Mouse (Mus musculus) embryonic facial prominence, embryonic 15.5 days (tissue): Measurements from ENCODE around the gene Gm20388. TPM values are rescaled to one million over a fixed set of nuclear protein-coding genes. Genes with fewer than 3 reads are reported as not detected.
A peak's percentile ranks its signal among the peaks of the same experiment; 100 is the strongest.

ENCODE experiments used
- ATAC-seq: fragments of 200-750 bp; cut with Nextera tagmentation; 2 replicates; pipeline ENCODE4 v1.8.0; 2017; ENCODE audit warnings: low read depth, moderate TSS enrichment; ENCODE audit not compliant: insufficient number of reproducible peaks, low FRiP score, low TSS enrichment
- H3K27ac ChIP-seq: fragments of 300-500 bp; sonication (generic); replicated peaks from 2 replicates; pipeline ENCODE4 v1.5.1; 2015; ENCODE audit warnings: mild to moderate bottlenecking, inconsistent platforms
- H3K27me3 ChIP-seq: fragments of 300-500 bp; sonication (generic); 2 replicates; pipeline ENCODE4 v1.6.1; 2015; ENCODE audit warnings: inconsistent platforms
- H3K36me3 ChIP-seq: fragments of 300-500 bp; sonication (generic); 2 replicates; pipeline ENCODE4 v1.6.1; 2015; ENCODE audit warnings: mild to moderate bottlenecking, inconsistent platforms
- H3K4me1 ChIP-seq: fragments of 300-500 bp; sonication (generic); 2 replicates; pipeline ENCODE4 v1.6.1; 2015; ENCODE audit warnings: inconsistent platforms
- H3K4me2 ChIP-seq: fragments of 300-500 bp; sonication (generic); replicated peaks from 2 replicates; pipeline ENCODE4 v1.6.1; 2015; ENCODE audit warnings: mild to moderate bottlenecking, inconsistent platforms
- H3K4me3 ChIP-seq: fragments of 300-500 bp; sonication (generic); replicated peaks from 2 replicates; pipeline ENCODE4 v1.5.1; 2015; ENCODE audit warnings: mild to moderate bottlenecking, inconsistent platforms
- H3K9ac ChIP-seq: fragments of 300-500 bp; sonication (generic); 2 replicates; pipeline ENCODE4 v1.6.1; 2015; ENCODE audit warnings: inconsistent platforms
- H3K9me3 ChIP-seq: fragments of 300-500 bp; sonication (generic); replicated peaks from 2 replicates; pipeline ENCODE4 v1.6.1; 2016; ENCODE audit warnings: inconsistent platforms
- WGBS: fragments of 180-500 bp; shearing (Covaris S2); methylation state at CpG from one replicate; pipeline ENCODE4 v1.1.7; 2015; 5-methylcytosine and 5-hydroxymethylcytosine counted together
- polyA plus RNA-seq: library from polyadenylated mRNA; unstranded; fragments of >200 nt; fragmentation: Nextera tagmentation; extraction: Ambion mirVana; gene quantifications from 2 replicates; pipeline ENCODE4 v1.2.1, GENCODE M21; 2015

The Gm20388 gene
- polyA plus RNA-seq, 1 experiment from 2014 or later, result 8.0 TPM

- Histone ChIP-seq H3K27ac (no peak overlapping the region), H3K36me3 (no peaks in the 10 kb centered on the region), H3K4me2 (no peak overlapping the region), H3K9ac (no peak overlapping the region), H3K27me3 (no peaks in the 10 kb centered on the region), H3K4me3 (no peak overlapping the region), H3K4me1 (peaks cover 17% of the 10 kb centered on the region), H3K9me3 (no peaks in the 10 kb centered on the region)
- 55% methylated on average over 9 of the region's 9 CpGs for WGBS
- ATAC-seq, result no peak
These were observed 1946.7 kb downstream of the Gm20388 start for GRCm38 (mm10) chr8:121857331-121857730.

DNA sequence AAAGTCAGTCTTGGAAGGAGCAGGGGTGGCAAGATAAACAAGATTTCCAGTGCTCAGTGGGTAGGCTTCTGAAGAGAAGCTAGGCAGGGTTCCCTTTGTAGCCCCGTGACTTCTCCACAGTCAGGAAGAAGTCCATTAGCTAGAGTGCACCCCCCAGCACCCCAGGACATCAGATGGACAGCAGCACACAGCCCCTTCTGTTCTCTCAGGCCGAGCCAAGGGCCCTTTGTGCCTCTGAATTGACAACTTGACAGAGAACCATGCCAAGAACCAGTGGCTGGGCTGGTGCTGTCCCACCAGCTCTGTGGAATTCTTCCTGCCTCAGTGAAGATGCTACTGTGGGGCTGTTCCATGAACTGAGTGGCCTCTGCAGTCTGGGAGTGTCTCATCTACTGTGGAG lies 1947.1 kb downstream of the Gm20388 start:
- Histone ChIP-seq H3K36me3 (no peaks in the 10 kb centered on the region), H3K9ac (no peak overlapping the region), H3K27me3 (no peaks in the 10 kb centered on the region), H3K4me3 (no peak overlapping the region), H3K4me1 (peaks cover 18% of the 10 kb centered on the region), H3K4me2 (no peak overlapping the region), H3K27ac (no peak overlapping the region), H3K9me3 (no peaks in the 10 kb centered on the region)
- 38% methylated on average over 2 of the region's 2 CpGs for WGBS
- no peak for ATAC-seq

DNA sequence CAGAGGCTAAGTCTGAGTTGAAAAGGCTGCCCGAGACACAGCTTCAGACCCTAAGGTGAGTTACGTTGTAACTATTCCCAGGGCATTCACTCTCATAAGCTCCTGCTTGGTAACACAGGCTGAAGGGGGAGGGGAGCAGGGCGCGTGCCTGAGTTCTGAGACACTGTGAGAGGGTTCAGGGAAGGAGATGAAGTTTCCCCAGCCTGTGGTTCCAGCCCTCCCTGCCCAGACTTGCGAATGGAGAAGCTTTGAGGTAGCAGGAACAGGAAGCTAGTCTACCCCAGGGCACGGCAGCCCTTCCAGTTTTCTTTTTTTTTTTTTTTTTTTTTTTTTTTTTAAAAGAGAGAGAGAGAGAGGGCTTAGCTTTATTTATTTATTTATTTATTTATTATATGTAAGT lies 1950.6 kb downstream of the Gm20388 start:
- ATAC-seq, result no peak
- no peaks in the 10 kb centered on the region for H3K9me3 ChIP-seq
- no peaks in the 10 kb centered on the region for H3K27me3 ChIP-seq
- no peak overlapping the region for H3K9ac ChIP-seq
- no peak overlapping the region for H3K4me2 ChIP-seq
- WGBS, result 22% methylated on average over 6 of the region's 6 CpGs
- H3K4me3 ChIP-seq, result no peak overlapping the region
- H3K36me3 ChIP-seq, result no peaks in the 10 kb centered on the region
- H3K27ac ChIP-seq, result 0 out of 2 replicates have a peak overlapping the region, but pooled peaks have one; percentile 40
- peaks cover 14% of the 10 kb centered on the region for H3K4me1 ChIP-seq

DNA sequence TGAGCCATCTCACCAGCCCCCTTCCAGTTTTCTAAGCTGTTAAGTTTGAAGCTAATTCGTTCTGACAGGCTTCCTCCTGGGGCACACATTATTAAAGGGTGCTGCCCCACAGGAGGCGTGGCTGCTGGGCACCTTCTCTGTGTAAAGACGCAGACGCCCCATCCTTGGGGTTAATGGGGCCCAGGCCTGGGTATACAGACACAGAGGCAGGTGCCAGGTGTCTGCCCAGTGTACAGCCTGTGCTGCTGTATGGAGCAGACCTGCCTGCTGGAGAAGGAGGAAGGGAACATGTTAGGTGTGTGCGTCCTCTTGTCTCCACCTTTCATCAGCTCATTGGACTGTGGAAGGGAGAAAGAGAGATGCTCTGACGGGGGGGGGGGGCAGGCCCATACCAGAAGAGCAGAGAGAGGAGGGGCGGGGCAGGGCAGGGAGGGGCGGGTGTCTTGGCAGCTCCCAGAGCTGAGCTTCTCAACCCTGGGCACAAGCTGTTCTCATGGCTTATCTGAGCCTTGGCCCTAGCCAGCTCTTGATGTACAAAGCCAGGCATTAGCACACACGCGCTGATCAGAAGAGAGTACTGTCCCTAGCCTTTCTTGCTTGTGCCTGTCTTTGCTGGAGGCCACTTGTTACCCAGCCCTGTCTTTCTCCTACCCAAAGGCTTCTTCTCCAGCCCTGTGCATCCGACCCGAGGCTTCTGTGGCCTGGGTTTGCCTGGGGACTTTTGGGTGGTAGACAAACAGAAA lies 1951.3 kb downstream of the Gm20388 start:
- WGBS, result 53% methylated on average over 12 of the region's 12 CpGs
- Histone ChIP-seq H3K27me3 (no peaks in the 10 kb centered on the region), H3K27ac (peak overlapping the region; percentile 69), H3K36me3 (no peaks in the 10 kb centered on the region), H3K4me1 (peaks cover 14% of the 10 kb centered on the region), H3K9ac (no peak overlapping the region), H3K9me3 (no peaks in the 10 kb centered on the region), H3K4me2 (no peak overlapping the region), H3K4me3 (no peak overlapping the region)
- peak; percentile 59 for ATAC-seq

DNA sequence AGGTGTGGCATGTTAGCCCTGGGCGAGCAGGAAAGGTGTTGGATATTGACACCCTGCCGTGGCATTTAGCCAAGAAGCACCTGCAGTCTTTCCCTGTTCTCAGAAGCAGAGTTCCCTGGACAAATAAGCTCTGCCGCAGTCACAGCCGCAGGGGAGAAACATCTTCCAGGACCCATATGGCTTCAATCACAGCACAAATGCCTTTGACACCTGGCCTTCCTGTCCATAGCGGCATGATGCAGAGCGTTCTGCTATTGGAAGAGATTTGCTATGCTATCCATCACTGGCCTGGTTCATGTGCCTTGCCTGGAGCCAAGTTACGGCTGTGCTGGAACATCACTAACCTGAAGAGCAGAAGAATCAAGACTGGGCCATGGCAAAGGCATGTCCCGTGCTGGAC lies 1954.7 kb downstream of the Gm20388 start:
- H3K27ac ChIP-seq, result no peak overlapping the region
- H3K4me3 ChIP-seq, result no peak overlapping the region
- no peaks in the 10 kb centered on the region for H3K9me3 ChIP-seq
- 45% methylated on average over 8 of the region's 8 CpGs for WGBS
- no peaks in the 10 kb centered on the region for H3K36me3 ChIP-seq
- H3K4me2 ChIP-seq, result no peak overlapping the region
- H3K27me3 ChIP-seq, result no peaks in the 10 kb centered on the region
- H3K9ac ChIP-seq, result no peak overlapping the region
- H3K4me1 ChIP-seq, result peaks cover 7% of the 10 kb centered on the region; the same call in 1 of the 2 replicates
- ATAC-seq, result no peak

DNA sequence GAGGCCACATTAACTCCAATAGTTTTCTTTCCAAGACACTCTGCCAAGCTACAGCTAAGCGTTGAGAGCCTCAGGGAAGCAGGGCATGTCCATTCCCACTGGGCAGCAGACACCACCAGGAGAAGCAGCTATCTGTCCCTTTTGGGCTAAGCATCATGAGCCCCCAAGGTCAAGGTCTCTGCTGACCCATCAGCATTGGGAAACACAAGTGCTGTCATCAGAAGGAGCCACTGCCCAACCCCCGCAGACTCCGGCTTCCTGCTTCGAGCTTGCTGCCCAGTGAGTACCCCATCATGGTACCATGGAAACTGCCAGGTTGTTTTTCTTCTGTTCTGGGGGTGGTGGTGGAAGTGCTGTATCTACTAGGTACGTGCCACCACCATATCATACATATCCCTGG lies 1957.6 kb downstream of the Gm20388 start:
- Histone ChIP-seq H3K9ac (no peak overlapping the region), H3K27ac (no peak overlapping the region), H3K36me3 (no peaks in the 10 kb centered on the region), H3K9me3 (no peaks in the 10 kb centered on the region), H3K4me1 (peaks cover 15% of the 10 kb centered on the region), H3K4me2 (no peak overlapping the region), H3K27me3 (no peaks in the 10 kb centered on the region), H3K4me3 (no peak overlapping the region)
- 84% methylated on average over 5 of the region's 5 CpGs for WGBS
- ATAC-seq, result no peak

DNA sequence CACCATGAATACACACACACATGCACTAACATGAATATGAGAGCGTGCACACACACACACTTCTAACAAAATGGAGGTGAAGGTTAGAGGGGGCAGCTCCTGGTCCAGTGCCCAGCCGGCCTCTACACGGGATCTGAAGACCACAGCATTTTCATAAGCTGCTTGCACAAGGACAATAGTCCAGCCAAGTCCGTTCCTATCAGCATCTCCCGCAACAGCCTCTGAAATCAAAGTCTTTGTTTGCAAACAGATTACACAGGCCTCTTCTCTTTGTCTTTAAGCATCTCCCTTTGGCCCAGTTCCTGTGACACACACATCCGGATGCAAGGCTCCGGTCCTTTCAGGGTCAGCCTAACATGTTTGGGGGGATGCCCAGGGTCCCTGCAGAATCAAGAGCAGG lies 1958.3 kb downstream of the Gm20388 start:
- Histone ChIP-seq H3K27ac (no peak overlapping the region), H3K4me3 (no peak overlapping the region), H3K4me2 (no peak overlapping the region), H3K27me3 (no peaks in the 10 kb centered on the region), H3K9ac (no peak overlapping the region), H3K9me3 (no peaks in the 10 kb centered on the region), H3K36me3 (no peaks in the 10 kb centered on the region), H3K4me1 (peaks cover 17% of the 10 kb centered on the region)
- ATAC-seq, result no peak
- WGBS, result 83% methylated on average over 7 of the region's 7 CpGs

DNA sequence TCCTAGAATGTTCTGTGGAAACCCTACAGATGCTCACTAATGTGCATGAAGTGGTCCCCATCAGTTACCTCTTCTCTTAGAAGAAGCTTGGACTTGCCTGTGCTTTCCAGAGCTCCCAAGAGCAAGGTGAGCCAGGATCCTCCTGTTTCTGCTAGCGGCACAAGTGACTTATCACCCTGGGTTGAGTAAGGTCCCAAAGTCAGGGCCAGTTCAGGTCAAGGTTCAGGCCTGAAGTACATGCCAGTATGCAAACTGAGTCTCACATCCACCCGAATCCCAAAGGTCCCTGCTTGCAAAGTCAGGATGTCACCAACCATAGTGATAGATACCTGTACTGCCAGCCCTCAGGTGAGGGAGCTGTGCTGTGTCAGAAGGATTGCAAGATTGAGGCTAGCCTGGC lies 1959.5 kb downstream of the Gm20388 start:
- no peak overlapping the region for H3K9ac ChIP-seq
- no peak overlapping the region for H3K4me2 ChIP-seq
- no peaks in the 10 kb centered on the region for H3K27me3 ChIP-seq
- no peak overlapping the region for H3K27ac ChIP-seq
- H3K4me3 ChIP-seq, result no peak overlapping the region
- no peak for ATAC-seq
- no peaks in the 10 kb centered on the region for H3K36me3 ChIP-seq
- 87% methylated on average over 2 of the region's 2 CpGs for WGBS
- H3K4me1 ChIP-seq, result peaks cover 30% of the 10 kb centered on the region
- H3K9me3 ChIP-seq, result no peaks in the 10 kb centered on the region

DNA sequence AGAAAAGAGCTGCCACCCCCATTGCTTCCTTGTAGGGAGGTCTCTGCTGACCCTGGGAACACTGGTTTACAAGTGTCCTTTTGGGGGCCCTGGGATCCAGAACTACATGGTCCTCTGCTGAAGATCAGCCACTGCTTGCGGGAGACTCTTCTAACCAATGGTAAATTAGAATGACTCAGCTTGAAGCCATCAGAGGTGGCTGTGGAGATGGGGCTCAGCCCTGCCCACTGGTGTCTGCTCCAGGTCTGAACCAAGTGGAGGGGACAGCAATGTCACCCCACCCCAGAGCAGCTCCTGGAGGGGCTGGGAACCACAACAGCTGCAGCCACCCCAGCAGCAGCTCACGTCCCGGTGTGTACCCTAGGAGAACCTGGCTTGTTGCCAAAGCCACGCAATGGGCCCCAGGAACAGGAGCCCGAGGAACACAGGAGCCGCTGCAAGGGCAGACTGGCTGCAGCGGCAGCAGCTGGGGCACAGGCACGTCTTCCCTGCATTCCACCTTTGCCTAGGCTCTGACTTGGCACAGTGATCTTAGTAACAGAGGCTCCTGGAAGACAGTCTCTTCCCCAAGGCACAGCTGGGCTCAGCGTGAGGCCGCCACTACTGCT lies 1961.3 kb downstream of the Gm20388 start:
- Histone ChIP-seq H3K36me3 (no peaks in the 10 kb centered on the region), H3K4me3 (no peak overlapping the region), H3K4me1 (peaks cover 36% of the 10 kb centered on the region), H3K27me3 (no peaks in the 10 kb centered on the region), H3K9ac (no peak overlapping the region), H3K27ac (peak overlapping the region; percentile 71), H3K9me3 (no peaks in the 10 kb centered on the region), H3K4me2 (peak overlapping the region; percentile 17; the same call in 1 of the 2 replicates)
- WGBS, result 14% methylated on average over 10 of the region's 10 CpGs
- peak; percentile 35; the same call in 1 of the 2 replicates for ATAC-seq

DNA sequence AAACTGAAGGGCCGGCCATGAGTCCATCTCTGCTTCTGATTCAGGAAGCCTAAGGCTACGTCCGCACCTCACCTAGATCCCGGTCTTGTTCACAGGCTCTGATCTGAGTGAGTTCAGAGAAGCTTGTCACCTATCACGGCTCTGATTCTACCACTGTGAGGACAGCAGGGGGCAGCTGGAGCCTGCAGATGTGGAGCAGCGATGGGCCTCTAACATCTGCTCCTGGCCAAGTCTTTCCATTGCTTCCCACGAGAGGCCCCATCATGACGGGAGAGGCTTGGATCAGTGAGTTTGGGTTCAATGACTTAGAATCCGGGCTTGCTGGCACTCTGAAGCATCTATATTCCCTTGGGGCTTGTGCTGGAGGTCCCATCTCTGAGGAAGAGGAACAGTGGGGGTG lies 1963.4 kb downstream of the Gm20388 start:
- Histone ChIP-seq H3K9ac (no peak overlapping the region), H3K27ac (peak overlapping the region; percentile 63; the same call in 1 of the 2 replicates), H3K9me3 (no peaks in the 10 kb centered on the region), H3K27me3 (no peaks in the 10 kb centered on the region), H3K4me2 (no peak overlapping the region), H3K36me3 (no peaks in the 10 kb centered on the region), H3K4me3 (no peak overlapping the region), H3K4me1 (peaks cover 36% of the 10 kb centered on the region)
- ATAC-seq, result peak; percentile 25; the same call in 1 of the 2 replicates
- 42% methylated on average over 9 of the region's 9 CpGs for WGBS

DNA sequence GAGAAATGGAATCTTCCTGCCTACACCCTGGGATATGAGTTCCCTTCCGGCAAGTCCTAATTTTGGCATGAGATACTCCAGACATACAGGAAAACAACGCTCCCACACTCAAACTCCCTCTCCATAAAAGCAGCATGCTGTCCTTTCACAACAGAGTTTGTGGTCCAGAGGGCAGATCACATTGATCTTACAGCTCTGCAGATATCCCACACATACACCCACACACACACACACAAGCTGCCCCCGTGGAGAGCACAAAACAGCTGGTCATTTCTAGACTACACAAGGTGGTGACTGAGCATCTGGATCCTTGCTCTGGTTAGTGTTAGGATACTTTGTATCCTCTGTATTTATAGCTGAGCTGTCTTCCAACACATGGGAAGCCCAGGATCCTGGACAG lies 1964.4 kb downstream of the Gm20388 start:
- H3K9ac ChIP-seq, result no peak overlapping the region

More for the DNA sequence above, 1964.4 kb downstream of the Gm20388 start:
- Histone ChIP-seq H3K9me3 (no peaks in the 10 kb centered on the region), H3K27me3 (no peaks in the 10 kb centered on the region), H3K4me1 (peaks cover 36% of the 10 kb centered on the region), H3K36me3 (no peaks in the 10 kb centered on the region), H3K4me3 (no peak overlapping the region), H3K4me2 (no peak overlapping the region), H3K27ac (peak overlapping the region; percentile 63)
- 40% methylated on average over 3 of the region's 3 CpGs for WGBS
- no peak for ATAC-seq
